Mouse (Mus musculus): Measurements from ENCODE around the gene Akr1c21. TPM values are rescaled to one million over a fixed set of nuclear protein-coding genes. Genes with fewer than 3 reads are reported as not detected.

The Akr1c21 gene
- total RNA-seq (2023) = not detected

GRCm38 (mm10) chr13:4573871-4574270 lies at the start of gene Akr1c21:
Akr1c21 (plus strand) TSS chr13:4574075.

GRCm38 (mm10) chr13:4608961-4609409 lies 35.1 kb downstream of the Akr1c21 start, which contains the start of gene Akr1e1:
Akr1e1 (minus strand) TSS chr13:4609174.

Other genes starting within 250 kb of the Akr1c21 start
- not detected for gene Akr1c6, start 139.8 kb upstream of the Akr1c21 start, total RNA-seq (2023)
- gene Akr1c20, start 50.7 kb upstream of the Akr1c21 start, total RNA-seq (2023) = not detected
- gene Akr1e1, start 35.1 kb downstream of the Akr1c21 start, total RNA-seq (2023) = 1 to 10 TPM; 2.5 to 3.5 TPM